Mouse (Mus musculus): ENCODE data around the gene Ndufa11.

Ndufa11 gene

GRCm38 (mm10) chr17:56717363-56718058 is at the start of gene Ndufa11, which contains the start of gene Vmac:
Gene Ndufa11, plus strand, starts transcription at chr17:56717767.
Gene Vmac, minus strand, starts transcription at chr17:56718022.
- DNase-seq (ENCODE audit: low read depth, low spot score) = peak; percentile 98

- peak; percentile 91 for DNase-seq (ENCODE audit: low read depth, low spot score)
These were observed 49.0 kb upstream of the Ndufa11 start for GRCm38 (mm10) chr17:56668384-56669144.

- DNase-seq (ENCODE audit: low read depth, low spot score) = no peak
These were observed 47.8 kb upstream of the Ndufa11 start for GRCm38 (mm10) chr17:56669766-56670165.

- DNase-seq (ENCODE audit: low read depth, low spot score) = peak; percentile 99
These were observed 44.5 kb upstream of the Ndufa11 start, which contains the start of gene Ranbp3 for GRCm38 (mm10) chr17:56672941-56673646. Gene Ranbp3, plus strand, starts transcription at chr17:56673294.

GRCm38 (mm10) chr17:56673647-56674416 is 43.7 kb upstream of the Ndufa11 start:
- no peak for DNase-seq (ENCODE audit: low read depth, low spot score)

- DNase-seq (ENCODE audit: low read depth, low spot score) = no peak
These were observed 35.8 kb upstream of the Ndufa11 start for GRCm38 (mm10) chr17:56681791-56682190.

- no peak for DNase-seq (ENCODE audit: low read depth, low spot score)
These were observed 34.7 kb upstream of the Ndufa11 start for GRCm38 (mm10) chr17:56682880-56683279.

- DNase-seq (ENCODE audit: low read depth, low spot score) = no peak
These were observed 33.9 kb upstream of the Ndufa11 start for GRCm38 (mm10) chr17:56683546-56684140.

- DNase-seq (ENCODE audit: low read depth, low spot score) = no peak
These were observed 32.9 kb upstream of the Ndufa11 start for GRCm38 (mm10) chr17:56684649-56685048.

- no peak for DNase-seq (ENCODE audit: low read depth, low spot score)
These were observed 30.8 kb upstream of the Ndufa11 start for GRCm38 (mm10) chr17:56686801-56687200.

- no peak for DNase-seq (ENCODE audit: low read depth, low spot score)
These were observed 29.5 kb upstream of the Ndufa11 start for GRCm38 (mm10) chr17:56688045-56688444.

GRCm38 (mm10) chr17:56688689-56689088 is 28.9 kb upstream of the Ndufa11 start:
- no peak for DNase-seq (ENCODE audit: low read depth, low spot score)

- DNase-seq (ENCODE audit: low read depth, low spot score) = no peak
These were observed 24.2 kb upstream of the Ndufa11 start for GRCm38 (mm10) chr17:56693395-56693794.

- DNase-seq (ENCODE audit: low read depth, low spot score) = no peak
These were observed 23.7 kb upstream of the Ndufa11 start for GRCm38 (mm10) chr17:56693851-56694310.

- no peak for DNase-seq (ENCODE audit: low read depth, low spot score)
These were observed 17.1 kb upstream of the Ndufa11 start for GRCm38 (mm10) chr17:56700451-56700850.

GRCm38 (mm10) chr17:56703038-56703437 is 14.5 kb upstream of the Ndufa11 start:
- no peak for DNase-seq (ENCODE audit: low read depth, low spot score)

GRCm38 (mm10) chr17:56706515-56706914 is 11.1 kb upstream of the Ndufa11 start:
- no peak for DNase-seq (ENCODE audit: low read depth, low spot score)

- DNase-seq (ENCODE audit: low read depth, low spot score) = peak; percentile 78
These were observed 8.9 kb upstream of the Ndufa11 start for GRCm38 (mm10) chr17:56708692-56709091.

GRCm38 (mm10) chr17:56709708-56710107 is 7.9 kb upstream of the Ndufa11 start:
- peak; percentile 63 for DNase-seq (ENCODE audit: low read depth, low spot score)

GRCm38 (mm10) chr17:56715360-56715759 is 2.2 kb upstream of the Ndufa11 start:
- DNase-seq (ENCODE audit: low read depth, low spot score) = no peak
